Mouse (Mus musculus): ENCODE measurements at regions not wholly inside any gene's neighbourhood (a gene's known extent, or its start where the extent isn't known, plus 50 kb on each side); places are given as distances from the start of the nearest gene placed in this dataset.

DNA sequence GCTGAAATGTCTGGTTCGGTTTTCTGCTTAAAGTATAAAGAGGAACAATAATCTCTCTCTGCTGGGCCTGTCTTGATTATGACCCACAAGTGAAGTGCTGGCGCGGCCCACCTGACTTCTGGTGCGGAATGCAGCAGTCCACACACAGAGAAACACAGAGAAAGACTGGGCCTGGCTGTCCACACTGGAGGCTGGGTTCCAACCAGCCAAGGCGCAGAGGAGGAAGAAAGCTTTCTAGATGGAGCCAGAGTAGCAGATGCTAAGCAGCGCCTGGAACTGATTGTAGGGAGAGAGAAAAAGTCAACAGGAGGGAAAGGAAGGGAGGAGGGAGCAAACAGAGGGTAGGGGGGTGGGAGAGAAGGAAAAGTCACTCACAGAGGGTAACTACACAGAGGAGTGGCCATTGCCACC lies 208.4 kb upstream of the Serp2 start:
- DNase-seq: peak in 1 of 2 experiments; percentile 28
- intact Hi-C loops (cut with DNase I): no loop called here

DNA sequence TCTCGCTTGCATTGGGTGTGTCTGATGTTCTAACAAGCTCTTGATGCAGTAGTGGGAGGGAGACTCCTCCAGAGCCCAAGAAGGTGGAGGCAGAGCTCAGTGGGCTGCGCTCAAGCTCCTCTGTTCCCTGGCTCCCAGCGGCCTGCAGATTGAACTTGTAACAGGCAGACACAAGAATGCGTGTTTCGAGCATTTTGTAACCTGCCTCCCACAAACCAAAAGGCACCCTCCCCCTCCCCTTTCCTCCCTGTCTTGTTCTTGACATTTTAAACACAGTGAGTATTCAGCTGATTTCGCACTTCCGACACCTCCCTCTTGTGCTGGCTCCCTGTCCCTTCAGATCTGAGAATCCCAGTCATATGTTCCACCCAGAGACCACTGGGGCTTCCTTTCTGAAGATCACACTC lies 207.7 kb upstream of the Serp2 start:
- intact Hi-C loops (cut with DNase I): no loop called here
- peak in 1 of 2 experiments; percentile 50 for DNase-seq

DNA sequence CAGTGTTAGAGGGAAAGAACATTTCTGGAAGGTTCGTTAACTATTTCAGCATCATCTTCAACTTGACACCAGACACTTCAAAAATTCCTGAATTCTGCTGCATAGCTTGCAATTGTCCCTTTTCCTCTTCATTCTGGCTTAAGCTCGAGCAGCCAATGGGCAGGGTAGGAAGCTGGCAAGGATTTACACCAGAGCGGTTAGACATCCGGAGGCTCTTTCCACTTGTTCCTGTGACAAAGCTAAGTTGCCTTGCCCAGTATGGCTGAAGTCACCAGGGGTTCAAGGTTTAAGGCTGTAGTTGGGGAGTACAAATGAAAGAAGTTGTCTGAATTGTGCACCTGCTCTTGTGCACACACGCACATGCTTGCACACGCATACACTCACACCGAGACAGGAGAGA lies 206.8 kb upstream of the Serp2 start:
- intact Hi-C loops (cut with DNase I): no loop called here
- no peak for DNase-seq

DNA sequence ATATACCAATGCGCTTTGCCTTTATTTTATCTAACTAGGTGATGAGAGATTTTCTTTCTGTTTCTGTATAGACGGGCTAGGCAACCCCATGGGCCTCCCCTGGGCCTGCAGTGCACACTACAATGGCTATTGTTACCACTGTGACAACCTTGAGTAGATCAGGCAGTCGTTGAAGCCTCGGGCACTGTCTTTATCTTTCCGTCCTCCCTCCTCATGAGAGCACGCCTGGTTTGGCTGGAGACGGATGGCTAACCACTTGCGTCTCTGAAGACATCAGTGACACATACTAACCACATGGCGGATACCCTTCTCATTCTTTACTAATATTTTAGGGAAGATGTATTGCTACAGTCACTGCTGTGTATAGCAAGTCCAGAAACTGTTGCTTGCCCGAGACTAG lies 206.1 kb upstream of the Serp2 start:
- no peak for DNase-seq
- intact Hi-C loops (cut with DNase I): no loop called here

DNA sequence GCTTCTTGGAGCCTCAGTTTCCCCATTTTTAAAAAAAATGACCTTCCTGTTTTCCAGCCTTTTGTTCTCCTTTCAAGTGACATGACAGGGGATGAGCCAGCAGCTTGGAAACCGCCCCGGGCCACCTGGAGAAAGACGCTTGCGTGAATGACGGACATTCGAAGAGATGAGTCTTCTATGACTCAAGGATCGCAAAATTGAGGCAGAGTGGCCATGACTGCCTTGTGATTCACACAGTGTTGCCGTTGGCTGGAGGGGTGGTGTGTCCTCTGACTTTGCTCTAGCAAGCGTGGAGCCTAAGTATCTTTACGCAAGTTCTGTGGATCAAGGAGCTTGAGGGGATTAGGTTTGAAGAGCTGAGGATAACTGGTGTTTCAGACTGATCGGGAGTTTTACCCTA lies 205.0 kb upstream of the Serp2 start:
- DNase-seq: no peak
- intact Hi-C loops (cut with DNase I): no loop called here

DNA sequence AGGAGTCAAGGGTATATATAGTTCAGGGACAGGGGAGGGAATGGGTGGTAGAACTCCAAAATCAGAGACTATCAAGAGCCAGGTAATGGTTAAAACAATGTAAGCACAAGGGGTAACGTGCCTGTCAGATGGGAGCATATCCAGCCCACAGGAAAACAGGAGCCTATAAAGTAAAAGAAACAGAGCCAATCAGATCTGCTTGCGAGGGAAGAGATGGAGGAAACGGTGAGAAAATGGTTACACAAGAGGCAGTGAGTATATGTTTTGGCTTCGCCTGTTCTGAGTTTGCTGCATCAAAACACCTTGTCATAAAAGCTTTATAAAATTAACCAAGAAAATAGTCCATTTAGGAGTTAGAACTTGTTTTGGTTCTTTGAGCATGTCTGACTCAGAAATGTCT lies 204.6 kb upstream of the Serp2 start:
- no peak for DNase-seq
- intact Hi-C loops (cut with DNase I): no loop called here

DNA sequence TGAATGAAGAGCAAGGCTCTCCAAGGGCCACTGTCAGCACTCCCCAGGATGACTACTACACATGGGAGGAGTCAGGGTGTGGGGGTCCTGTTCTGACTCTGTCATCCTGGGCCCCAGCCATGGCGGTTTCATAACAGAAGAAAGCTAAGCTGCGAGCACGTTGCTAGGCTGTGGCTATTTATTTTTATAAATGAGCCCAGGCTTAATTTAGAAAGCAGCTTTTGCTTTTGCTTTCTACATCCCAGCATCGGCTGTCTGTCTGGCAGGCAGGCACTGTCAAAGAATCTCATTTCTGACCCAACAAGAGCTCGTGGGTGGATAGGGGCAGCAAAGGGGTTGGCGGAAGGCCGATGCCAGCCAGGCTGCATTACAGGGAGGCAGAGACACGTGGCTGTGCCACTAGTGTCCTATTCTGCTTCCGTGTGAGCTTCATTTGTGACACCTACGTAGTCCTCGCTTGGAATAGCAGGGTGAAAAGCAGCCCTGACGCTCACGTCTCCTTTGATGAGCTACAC lies 203.9 kb upstream of the Serp2 start:
- peak; percentile 73 to 75 for DNase-seq
- intact Hi-C loops (cut with DNase I): no loop called here

DNA sequence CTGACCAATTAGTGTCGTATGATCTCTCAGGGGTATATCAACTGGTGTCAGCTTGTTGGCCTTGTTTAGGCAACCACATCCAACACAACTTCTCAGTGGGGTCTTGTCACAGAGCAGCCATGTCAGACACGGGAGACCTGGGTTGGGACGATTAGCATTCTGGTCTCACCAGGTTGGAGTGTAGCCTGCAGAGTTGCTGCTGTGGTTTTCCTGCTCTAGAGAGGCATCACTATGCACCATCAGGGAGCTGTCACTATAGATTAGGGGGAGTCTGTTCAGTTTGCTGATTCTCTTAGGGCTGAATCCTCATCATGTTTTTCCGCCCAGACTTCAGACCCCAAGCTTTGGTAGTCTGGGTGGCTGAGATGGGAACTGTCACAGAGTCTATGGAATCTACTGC lies 202.7 kb upstream of the Serp2 start:
- intact Hi-C loops (cut with DNase I): loop anchor here (10.0 kb wide), 1 partner anchor 605 kb away; no protein-coding TSS in a partner anchor
- no peak for DNase-seq

DNA sequence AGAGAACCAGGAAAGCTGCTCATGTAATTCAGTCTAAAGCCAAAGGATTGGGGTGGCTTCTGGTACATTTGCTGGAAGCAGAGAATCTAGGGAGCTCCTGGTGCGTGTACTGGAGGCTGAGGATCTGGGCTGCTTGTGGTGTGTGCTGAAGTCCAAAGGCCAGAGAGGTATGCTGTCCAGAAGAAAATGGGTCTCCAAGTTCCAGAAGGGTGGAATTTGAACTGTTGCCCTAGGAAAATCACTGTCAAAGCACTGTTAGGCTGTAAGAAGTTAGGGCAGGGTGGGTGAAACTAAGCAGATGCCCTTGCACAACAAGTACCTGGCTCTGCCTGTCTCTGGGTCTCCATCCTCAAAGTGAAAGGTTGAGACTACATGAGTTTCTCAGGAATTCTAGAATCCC lies 201.9 kb upstream of the Serp2 start:
- intact Hi-C loops (cut with DNase I): loop anchor here (10.0 kb wide), 1 partner anchor 604 kb away; no protein-coding TSS in a partner anchor

DNA sequence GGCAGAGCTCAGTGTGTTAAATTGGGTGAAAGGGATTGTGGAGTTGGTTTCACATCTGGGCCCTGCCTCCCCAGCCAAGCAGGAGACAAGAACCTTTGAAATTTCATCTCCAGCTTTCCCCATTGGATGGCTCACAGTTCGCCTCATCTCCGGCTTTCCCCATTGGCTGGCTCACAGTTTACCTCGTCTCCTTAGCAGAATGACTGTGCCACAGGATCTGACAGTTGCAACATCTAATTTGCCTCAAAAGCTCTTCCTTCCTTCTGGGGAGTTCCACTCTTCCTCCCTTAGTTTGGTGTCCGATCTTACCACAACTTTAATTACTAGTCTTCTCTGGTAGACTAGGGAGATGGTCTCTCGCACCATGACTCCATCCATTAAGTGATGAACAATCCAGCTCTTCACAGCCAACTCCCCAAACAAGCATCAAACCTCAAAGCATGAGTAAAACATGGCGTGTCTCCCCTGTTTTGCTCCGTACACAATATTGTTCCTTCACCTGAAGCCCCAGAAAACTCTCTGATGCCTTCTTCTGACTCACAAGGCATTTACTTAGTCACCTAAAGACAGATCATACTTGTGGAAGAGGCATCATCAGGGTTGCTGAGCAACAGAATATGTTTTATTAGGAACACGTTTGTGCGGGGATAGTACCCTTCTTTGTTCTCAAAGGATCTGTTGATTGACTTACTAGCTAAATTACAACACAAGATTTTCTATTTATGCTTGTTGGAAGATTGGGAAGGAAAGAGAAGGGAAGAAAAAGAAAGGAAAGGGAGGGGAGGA lies 199.1 kb upstream of the Serp2 start:
- intact Hi-C loops (cut with DNase I): loop anchor here (10.0 kb wide), 1 partner anchor 601 kb away; no protein-coding TSS in a partner anchor
- no peak for DNase-seq

More for the DNA sequence above, 201.9 kb upstream of the Serp2 start:
- no peak for DNase-seq

DNA sequence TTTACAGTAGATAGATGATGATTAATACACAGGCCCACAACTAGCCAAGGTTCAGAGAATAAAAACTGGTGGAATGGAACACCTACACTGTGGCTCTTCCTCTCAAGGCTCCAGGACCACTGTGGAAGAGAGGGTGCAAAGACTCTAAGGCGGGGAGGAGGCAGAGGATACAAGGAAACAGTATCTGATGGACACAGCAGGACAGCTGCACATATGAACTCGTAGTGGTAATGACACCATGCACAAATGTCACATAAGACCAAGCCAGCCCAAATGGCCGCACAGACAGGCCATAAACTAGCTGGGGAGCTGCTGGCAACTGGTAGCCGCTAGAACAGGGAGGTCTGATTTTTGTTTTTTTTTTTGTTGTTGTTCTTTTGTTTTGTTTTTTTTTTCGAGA lies 197.0 kb upstream of the Serp2 start:
- DNase-seq: no peak
- intact Hi-C loops (cut with DNase I): loop anchor here (10.0 kb wide), 1 partner anchor 599 kb away; no protein-coding TSS in a partner anchor

DNA sequence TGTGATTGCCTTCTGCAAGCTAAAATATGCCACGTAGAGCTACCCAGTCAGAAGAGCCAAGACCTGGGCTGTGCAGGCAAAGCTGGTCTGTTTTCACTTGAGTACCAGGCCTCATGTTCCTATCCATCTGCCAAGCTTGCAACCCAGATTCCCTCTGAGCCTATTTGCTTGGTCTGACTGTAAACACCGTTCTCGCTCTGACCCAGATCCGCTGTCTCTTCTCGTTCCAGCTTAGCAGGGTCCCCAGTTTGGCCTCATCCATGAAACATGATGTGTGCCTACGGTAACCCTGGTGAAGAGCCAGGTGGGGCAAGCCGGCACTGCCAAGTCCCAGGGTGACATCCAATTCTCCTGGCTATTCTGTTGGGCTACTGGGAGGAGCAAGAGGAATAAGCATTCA lies 192.5 kb upstream of the Serp2 start:
- no peak for DNase-seq
- intact Hi-C loops (cut with DNase I): no loop called here

DNA sequence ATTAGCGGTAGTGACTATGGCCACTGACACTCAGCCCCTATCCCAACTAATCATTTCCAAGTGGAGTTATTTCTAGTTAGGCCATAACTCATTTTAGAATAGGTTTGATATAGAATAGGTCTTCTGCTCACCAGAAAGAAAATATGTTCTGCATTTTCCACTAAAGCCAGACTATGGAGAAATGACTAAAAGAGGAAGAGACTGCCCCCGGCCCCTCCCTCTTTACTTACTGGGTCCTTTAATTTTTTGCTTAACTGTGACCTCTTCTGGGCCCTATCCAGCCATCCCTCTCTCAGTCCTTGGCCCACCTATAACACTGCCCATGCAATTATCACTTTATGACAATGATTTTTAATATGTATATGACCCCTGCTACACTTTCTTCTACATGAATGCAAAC lies 192.0 kb upstream of the Serp2 start:
- no peak for DNase-seq
- intact Hi-C loops (cut with DNase I): no loop called here

DNA sequence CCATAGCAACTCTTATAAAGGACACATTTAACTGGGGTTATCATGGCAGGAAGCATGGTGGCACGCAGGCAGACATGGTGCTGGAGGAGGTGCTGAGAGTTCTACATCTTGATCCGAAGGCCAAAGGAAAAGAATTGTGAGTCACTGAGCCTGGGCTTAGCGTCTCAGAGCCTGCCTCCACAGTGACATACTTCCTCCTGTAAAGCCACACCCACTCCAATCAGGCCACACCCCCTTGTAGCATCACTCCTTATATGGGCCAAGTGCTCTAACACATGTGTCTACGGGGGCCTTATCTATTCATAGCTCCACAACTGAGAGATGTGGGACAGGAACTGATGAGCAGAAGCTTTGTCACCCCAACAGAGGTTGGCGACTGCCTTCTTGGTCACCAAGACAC lies 191.1 kb upstream of the Serp2 start:
- intact Hi-C loops (cut with DNase I): no loop called here
- DNase-seq: no peak

DNA sequence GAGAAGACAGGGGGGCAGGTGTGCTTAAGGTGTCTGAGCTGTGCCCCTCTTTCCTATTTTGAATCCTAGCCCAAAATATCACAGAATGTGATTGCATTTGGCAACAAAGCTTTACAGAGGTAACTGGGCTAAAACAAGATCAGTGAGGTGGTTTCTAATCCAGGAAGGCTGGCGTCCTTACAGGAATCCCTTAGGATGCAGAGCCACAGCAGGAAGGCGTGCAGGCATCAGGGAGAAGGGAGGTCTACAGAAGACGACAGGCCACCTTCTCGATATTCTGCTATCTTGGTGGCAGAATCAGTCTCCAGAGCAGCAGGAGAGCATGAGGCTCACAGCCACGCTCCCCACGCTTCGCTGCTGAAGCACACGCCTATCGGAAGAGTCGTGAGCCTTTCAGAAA lies 189.6 kb upstream of the Serp2 start:
- intact Hi-C loops (cut with DNase I): no loop called here
- DNase-seq: no peak

DNA sequence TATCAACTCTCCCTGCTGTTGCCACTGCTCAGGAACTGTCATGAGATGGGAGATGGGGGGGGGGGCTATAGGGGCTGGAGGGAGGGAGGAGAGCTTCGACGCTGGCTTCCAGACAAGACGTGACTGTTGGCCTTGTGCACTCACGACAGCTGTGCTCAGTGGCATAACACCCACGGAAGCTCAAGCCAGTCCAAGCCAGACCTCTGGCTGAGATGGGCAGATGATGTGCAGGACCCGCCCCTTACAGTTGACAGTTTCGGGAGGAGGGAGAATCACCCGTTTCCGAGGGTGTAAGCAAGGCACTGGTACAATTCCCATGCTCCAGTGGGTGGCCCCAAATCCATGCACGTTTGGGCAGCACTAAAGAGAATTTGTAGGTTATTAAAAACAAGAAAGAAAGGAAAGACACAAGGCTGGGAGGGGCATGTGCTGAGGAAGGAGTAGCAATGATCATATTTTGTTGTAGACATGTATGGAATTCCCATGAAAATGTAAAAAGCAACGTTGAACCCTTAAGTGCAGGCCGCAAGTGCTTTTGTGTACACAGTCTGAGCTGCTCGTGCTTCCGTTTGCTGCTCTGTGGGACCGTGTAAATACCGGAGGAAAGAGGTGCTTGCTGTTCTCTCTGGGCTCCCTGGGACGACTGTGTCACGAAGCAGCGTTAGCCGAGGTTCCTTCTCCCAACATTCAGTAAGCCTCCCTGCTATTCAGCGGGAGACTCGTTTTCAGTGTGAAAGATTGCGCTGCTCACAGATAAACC lies 188.2 kb upstream of the Serp2 start:
- intact Hi-C loops (cut with DNase I): loop anchor here (5.0 kb wide), 1 partner anchor 243 kb away; no protein-coding TSS in a partner anchor
- DNase-seq: no peak

DNA sequence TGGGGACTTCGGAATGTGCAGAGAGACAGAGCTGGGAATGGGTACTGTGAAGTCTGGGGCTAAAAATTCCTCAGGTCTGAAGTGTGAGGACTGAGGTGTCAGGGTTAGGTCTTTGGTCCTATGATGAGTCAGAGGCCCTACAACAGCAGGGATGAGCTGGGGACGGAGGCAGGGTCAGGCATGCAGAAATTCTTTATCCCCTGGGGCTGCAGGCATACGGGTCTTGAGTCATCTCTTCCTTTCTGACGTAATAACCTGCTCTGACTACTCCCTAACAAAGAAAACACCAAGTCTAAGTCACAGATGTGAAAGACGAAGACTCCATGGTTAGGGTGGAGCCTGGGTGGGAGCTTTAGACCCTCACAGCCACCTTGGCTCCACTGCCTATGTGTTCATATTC lies 185.6 kb upstream of the Serp2 start:
- no peak for DNase-seq
- intact Hi-C loops (cut with DNase I): loop anchor here (5.0 kb wide), 1 partner anchor 240 kb away; no protein-coding TSS in a partner anchor

DNA sequence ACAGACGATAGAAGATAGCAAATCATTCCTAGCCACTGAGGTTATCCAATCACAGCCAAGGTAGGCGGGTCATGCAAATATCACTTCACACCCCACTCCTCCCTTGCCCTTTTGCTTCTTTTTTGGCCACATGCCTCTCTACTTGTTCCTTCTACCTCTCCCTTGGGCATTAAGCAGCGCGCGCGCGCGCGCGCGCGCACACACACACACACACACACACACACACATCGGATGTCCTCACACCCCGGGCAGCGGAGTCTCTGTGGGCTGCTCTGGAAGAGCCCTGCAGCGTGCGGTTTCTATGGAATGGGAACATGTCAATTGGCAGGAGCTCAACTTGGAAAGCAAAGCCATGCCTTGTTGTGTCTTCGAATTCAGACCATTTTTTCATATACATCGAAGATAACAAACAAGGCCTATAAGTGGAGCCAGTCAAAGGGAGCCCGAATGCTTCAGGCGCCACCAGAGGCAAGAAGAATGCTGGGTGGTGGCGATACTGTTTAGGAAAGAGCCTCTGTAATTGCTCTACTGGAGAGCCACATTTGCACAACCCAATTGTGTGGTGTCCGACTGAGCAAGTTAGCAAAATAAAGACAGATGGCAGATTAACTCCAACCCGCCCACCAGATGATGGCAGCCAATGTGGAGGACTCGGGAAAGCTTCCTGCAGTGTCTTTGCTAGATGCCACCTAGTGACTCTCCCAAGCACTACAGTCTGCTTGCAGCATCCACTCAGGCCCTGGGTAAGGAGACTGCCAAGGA lies 183.3 kb upstream of the Serp2 start:
- intact Hi-C loops (cut with DNase I): loop anchor here (5.0 kb wide), 1 partner anchor 238 kb away; no protein-coding TSS in a partner anchor
- peak; percentile 41 to 44 for DNase-seq

DNA sequence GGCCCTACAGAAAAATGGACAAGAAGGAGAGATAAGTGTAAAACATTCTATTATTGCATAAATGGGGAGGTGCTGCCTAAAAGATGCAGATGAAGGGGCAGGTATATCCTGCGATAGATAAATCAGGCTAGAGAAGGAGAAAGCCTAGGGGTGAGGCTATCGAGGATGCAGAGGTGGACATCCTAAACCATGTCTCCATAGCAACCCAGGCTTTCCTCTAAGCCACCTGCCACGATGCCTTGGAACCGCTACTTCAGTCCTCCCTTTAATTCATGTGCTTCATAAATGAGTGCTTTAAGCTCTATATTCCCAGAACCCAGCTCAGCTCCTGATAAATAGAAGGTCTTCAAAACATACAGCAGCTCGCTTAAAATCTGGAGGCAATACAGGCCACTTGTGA lies 179.3 kb upstream of the Serp2 start:
- no peak for DNase-seq
- intact Hi-C loops (cut with DNase I): no loop called here

DNA sequence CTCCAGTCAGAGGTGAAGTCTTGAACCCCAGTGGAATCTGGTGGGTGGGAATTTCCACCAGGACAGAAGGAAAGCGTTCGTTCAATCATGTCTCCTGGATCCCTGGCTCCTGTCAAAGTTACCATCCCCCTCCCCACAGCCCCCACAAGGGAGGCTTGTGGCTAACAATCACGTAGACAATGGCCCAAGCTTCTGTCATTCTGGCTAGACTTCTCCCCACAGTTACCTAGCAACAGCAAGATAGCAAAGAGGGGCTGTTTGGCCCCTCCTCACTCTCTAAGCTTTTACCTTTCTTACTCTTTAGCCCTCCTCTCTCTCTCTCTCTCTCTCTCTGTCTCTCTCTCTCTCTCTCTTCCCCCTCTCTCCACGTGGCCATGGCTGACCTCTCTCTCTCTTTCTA lies 178.4 kb upstream of the Serp2 start:
- no peak for DNase-seq
- intact Hi-C loops (cut with DNase I): no loop called here
